Mouse (Mus musculus) naive thymus-derived CD4-positive, alpha-beta T cell, adult 2 months (primary cell): Measurements from ENCODE around the gene Polr1d.

ENCODE experiments used
- DNase-seq: peaks from one replicate; pipeline ENCODE4 v3.0.0-alpha.2; 2011; ENCODE audit warnings: low read depth

Polr1d gene

GRCm38 (mm10) chr5:147055572-147056245, 21.1 kb upstream of the Polr1d start:
- DNase-seq = no peak

- no peak for DNase-seq
Observed at GRCm38 (mm10) chr5:147056712-147057290, 20.0 kb upstream of the Polr1d start.

GRCm38 (mm10) chr5:147057626-147058414, 19.0 kb upstream of the Polr1d start:
- DNase-seq = no peak

GRCm38 (mm10) chr5:147058661-147059060, 18.2 kb upstream of the Polr1d start:
- DNase-seq = no peak

GRCm38 (mm10) chr5:147059319-147059718, 17.5 kb upstream of the Polr1d start:
- DNase-seq = no peak

GRCm38 (mm10) chr5:147060024-147060423, 16.8 kb upstream of the Polr1d start:
- no peak for DNase-seq

GRCm38 (mm10) chr5:147063215-147063661, 13.6 kb upstream of the Polr1d start:
- DNase-seq = peak; percentile 78

- DNase-seq = peak; percentile 38
Observed at GRCm38 (mm10) chr5:147066129-147066528, 10.7 kb upstream of the Polr1d start.

GRCm38 (mm10) chr5:147066965-147067364, 9.9 kb upstream of the Polr1d start:
- no peak for DNase-seq

- no peak for DNase-seq
Observed at GRCm38 (mm10) chr5:147068876-147069275, 8.0 kb upstream of the Polr1d start.

GRCm38 (mm10) chr5:147070791-147071516, 5.9 kb upstream of the Polr1d start:
- no peak for DNase-seq

- no peak for DNase-seq
Observed at GRCm38 (mm10) chr5:147071886-147072285, 5.0 kb upstream of the Polr1d start.

GRCm38 (mm10) chr5:147073805-147074204, 3.0 kb upstream of the Polr1d start:
- no peak for DNase-seq

GRCm38 (mm10) chr5:147075103-147076025, 1.5 kb upstream of the Polr1d start:
- no peak for DNase-seq

- peak; percentile 97 for DNase-seq
Observed at GRCm38 (mm10) chr5:147076026-147076798, 638 bp upstream of the Polr1d start, which contains the start of gene Lnx2. Lnx2 (minus strand) TSS chr5:147076586.

- peak; percentile 97 for DNase-seq
Observed at GRCm38 (mm10) chr5:147077305-147078034, 620 bp downstream of the Polr1d start.

- no peak for DNase-seq
Observed at GRCm38 (mm10) chr5:147078110-147078900, 1.5 kb downstream of the Polr1d start.

GRCm38 (mm10) chr5:147085201-147085894, 8.5 kb downstream of the Polr1d start:
- DNase-seq = no peak
